Mouse (Mus musculus) olfactory bulb, adult 2 months (tissue): ENCODE measurements around the gene C77080.

Experiments
- CTCF ChIP-seq: fragments of 200-500 bp; IDR thresholded peaks from 2 replicates; pipeline ENCODE4 v1.5.1; 2012; ENCODE audit warnings: low read depth, mild to moderate bottlenecking, low read length, moderate library complexity; ENCODE audit not compliant: insufficient read depth
- POLR2A ChIP-seq: fragments of 200-500 bp; IDR thresholded peaks from 2 replicates; pipeline ENCODE4 v1.6.1; 2012; ENCODE audit warnings: mild to moderate bottlenecking, low read depth, low read length, moderate library complexity; ENCODE audit not compliant: insufficient read depth

GRCm38 (mm10) chr4:129271991-129272755 is 11.0 kb upstream of the C77080 start:
- TF ChIP-seq CTCF: no peak
- TF ChIP-seq POLR2A: no peak
